Mouse (Mus musculus) heart, postnatal 25 days (tissue): ENCODE data around the gene Abcg5. TPM values are rescaled to one million over a fixed set of nuclear protein-coding genes. Genes with fewer than 3 reads are reported as not detected.

Source experiments
- DNase-seq: peaks from one replicate; pipeline ENCODE4 v3.0.0; 2022; ENCODE audit warnings: low spot score
- intact Hi-C: fragments of 180-260 bp; cut with DNase I; formaldehyde crosslinking; loops from one replicate; pipeline ENCODE4 v1.15.1; 2025
- total RNA-seq, 2 experiments: library from RNA; stranded (reverse); gene quantifications; 2 replicates each; pipeline ENCODE4 v1.2.3; 2021

The Abcg5 gene
- total RNA-seq = not detected

- no peak for DNase-seq
- intact Hi-C loops = no loop called here
Observed at GRCm38 (mm10) chr17:84682734-84683717, at the start of gene Abcg5. TSS of gene Abcg5 (minus strand) at chr17:84683011.

GRCm38 (mm10) chr17:84732612-84733011, 49.8 kb upstream of the Abcg5 start:
- intact Hi-C loops = no loop called here
- no peak for DNase-seq

GRCm38 (mm10) chr17:84731361-84731760, 48.5 kb upstream of the Abcg5 start:
- intact Hi-C loops = no loop called here
- DNase-seq = no peak

- intact Hi-C loops = no loop called here
- DNase-seq = no peak
Observed at GRCm38 (mm10) chr17:84729140-84729539, 46.3 kb upstream of the Abcg5 start.

- intact Hi-C loops = no loop called here
- no peak for DNase-seq
Observed at GRCm38 (mm10) chr17:84728201-84728911, 45.5 kb upstream of the Abcg5 start.

GRCm38 (mm10) chr17:84725163-84725562, 42.4 kb upstream of the Abcg5 start:
- intact Hi-C loops = no loop called here
- no peak for DNase-seq

- intact Hi-C loops = no loop called here
- no peak for DNase-seq
Observed at GRCm38 (mm10) chr17:84724028-84724427, 41.2 kb upstream of the Abcg5 start.

GRCm38 (mm10) chr17:84719105-84719504, 36.3 kb upstream of the Abcg5 start:
- no peak for DNase-seq
- intact Hi-C loops = no loop called here

GRCm38 (mm10) chr17:84717416-84717815, 34.6 kb upstream of the Abcg5 start:
- DNase-seq = no peak
- intact Hi-C loops = no loop called here

- intact Hi-C loops = no loop called here
- no peak for DNase-seq
Observed at GRCm38 (mm10) chr17:84716252-84716872, 33.6 kb upstream of the Abcg5 start.

GRCm38 (mm10) chr17:84714930-84715329, 32.1 kb upstream of the Abcg5 start:
- intact Hi-C loops = no loop called here
- no peak for DNase-seq

- DNase-seq = no peak
- intact Hi-C loops = no loop called here
Observed at GRCm38 (mm10) chr17:84713563-84714164, 30.9 kb upstream of the Abcg5 start.

- DNase-seq = no peak
- intact Hi-C loops = no loop called here
Observed at GRCm38 (mm10) chr17:84709403-84709851, 26.6 kb upstream of the Abcg5 start.

GRCm38 (mm10) chr17:84708818-84709217, 26.0 kb upstream of the Abcg5 start:
- intact Hi-C loops = no loop called here
- DNase-seq = no peak

- intact Hi-C loops = no loop called here
- DNase-seq = no peak
Observed at GRCm38 (mm10) chr17:84707407-84707806, 24.6 kb upstream of the Abcg5 start.

- DNase-seq = no peak
- intact Hi-C loops = no loop called here
Observed at GRCm38 (mm10) chr17:84698727-84699126, 15.9 kb upstream of the Abcg5 start.

- DNase-seq = no peak
- intact Hi-C loops = no loop called here
Observed at GRCm38 (mm10) chr17:84696537-84696936, 13.7 kb upstream of the Abcg5 start.

GRCm38 (mm10) chr17:84693741-84694140, 10.9 kb upstream of the Abcg5 start:
- no peak for DNase-seq
- intact Hi-C loops = no loop called here

GRCm38 (mm10) chr17:84690111-84690510, 7.3 kb upstream of the Abcg5 start:
- no peak for DNase-seq
- intact Hi-C loops = no loop called here

- DNase-seq = no peak
- intact Hi-C loops = no loop called here
Observed at GRCm38 (mm10) chr17:84689316-84689715, 6.5 kb upstream of the Abcg5 start.
